Mouse (Mus musculus): ENCODE measurements around the gene Mettl8.

Mettl8 gene

DNA sequence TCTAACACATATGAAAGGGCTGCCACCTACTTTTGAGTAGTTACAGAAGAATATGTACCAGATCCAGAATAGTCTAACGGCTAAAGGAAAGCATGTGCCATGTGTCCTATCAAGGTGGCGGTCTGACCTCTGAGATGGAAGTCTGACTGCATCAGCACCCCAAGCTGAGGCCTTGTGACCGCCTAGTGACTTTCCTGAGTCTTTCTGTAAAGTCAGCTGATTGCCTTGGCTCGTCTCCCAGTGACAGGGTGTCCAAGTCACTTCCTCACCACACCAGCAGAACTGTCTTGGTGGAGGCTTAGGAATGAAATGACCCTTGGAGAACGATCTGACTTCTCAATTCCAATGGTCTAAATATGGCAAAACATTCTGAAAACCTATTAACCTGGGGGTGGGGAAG, 77.1 kb downstream of the Mettl8 start:
- DNase-seq, result peak; percentile 88

DNA sequence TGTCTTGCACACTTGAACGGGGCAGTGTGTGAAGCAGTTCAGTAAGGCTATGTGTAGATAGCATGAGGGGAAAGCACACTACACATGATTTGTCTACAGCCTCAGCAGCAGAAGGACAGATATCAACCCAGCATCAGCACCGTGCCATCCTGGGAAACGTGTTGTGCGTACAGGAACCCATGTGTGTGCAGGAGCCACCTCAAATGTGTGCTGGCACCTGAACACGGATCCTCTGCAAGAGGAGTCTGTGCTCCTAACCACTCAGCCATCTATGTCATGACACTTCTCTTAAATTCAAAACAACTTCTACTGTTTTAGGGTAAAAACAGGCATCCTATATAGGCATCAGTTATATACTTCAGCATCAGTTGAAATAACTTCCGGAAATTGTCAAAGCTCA, 80.6 kb downstream of the Mettl8 start:
- DNase-seq, result no peak

DNA sequence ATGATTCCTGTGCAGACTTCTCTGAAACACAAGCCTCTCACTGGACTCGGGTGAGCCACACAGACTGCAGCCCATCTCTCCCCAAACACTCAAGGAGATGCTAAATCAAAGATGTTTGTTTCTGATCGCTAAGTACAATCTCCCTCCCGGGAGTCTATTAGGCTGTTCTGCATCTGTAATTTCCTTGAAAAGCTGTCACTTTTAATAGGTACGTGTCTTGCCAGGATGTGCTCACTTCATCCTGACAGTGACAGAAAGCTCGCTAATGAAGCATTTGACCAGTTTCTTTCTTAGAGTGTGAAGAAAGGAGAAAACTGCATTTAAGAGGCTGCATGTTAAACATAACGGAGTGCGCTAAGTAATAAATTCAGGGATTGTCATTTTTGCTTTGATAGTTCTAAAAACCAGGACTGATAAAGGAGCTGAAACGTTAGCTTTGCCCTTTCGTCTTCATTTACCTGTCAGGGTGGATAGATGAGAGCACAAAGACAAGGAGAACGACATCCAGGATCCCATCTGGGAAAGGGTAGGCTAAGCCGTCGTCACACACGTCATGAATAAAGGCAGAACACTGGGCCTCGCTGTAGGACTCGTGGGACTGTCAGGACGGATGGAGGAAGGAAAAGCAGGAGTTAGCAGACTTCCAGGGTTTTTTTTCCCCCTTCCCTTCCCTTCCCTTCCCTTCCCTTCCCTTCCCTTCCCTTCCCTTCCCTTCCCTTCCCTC, 82.4 kb downstream of the Mettl8 start:
- DNase-seq, result no peak

DNA sequence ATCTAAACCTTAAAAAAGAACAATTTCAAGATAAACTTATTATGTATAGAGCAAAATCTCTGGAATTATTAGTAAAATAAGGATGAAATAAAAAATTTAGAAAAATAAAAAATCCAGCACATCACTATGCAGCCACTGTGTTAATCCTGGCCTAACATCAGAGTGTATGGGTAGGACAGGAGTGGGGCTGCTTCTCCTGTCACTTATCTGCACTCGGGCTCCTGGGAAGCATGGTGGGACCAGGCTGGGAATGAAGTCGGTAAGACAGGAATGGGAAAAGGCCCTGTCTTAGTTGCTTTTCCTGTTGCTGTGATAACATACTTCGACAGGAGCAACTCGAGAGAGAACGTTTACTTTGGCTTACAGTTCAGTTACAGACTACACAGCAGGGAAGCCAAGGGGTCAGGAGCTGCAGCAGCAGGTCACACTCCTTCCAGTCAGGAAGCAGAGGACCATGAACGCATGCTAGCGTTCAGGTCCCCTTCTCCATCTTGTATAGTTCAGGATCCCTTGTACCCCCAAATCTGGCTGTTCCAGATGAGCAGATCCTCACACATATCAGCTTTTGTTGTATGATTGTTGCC, 85.1 kb downstream of the Mettl8 start:
- no peak for DNase-seq

DNA sequence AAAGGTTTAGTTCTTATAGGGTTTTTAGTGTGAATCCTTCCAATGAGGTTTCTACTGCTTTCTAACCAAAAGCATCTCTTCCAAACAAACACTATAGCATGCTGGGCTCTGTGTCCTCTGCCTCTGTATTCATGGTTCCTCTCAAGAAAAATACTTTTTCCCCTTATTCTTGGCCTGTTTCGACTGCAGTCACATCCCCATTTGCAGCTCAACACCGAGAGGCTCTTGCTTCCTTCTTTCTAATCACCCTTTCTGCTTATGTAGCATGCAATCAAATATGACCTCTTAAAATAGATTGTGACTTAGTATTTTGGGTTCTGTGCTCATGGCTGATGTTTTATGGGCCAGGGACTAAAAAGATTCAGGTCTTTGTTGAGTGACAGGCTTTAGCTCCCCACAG, 87.1 kb downstream of the Mettl8 start:
- DNase-seq, result no peak

DNA sequence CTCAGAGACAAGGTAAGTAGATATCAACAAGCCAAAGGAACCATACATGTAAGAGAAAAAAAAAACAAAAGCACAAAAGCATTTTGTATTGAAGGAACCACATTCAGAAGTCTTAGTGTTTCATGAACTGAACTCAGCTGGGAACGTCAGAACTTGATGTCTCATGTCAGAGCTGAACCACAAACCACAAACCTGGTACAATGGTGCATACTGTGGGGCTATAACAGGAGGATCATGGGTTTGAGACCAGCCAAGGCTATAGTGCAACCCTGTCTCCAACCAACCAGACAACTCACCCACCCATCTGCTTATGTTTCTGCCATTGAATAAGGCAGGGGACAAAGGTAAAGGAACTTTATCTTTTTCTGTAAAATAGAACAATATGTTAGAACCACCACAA, 88.2 kb downstream of the Mettl8 start:
- no peak for DNase-seq

DNA sequence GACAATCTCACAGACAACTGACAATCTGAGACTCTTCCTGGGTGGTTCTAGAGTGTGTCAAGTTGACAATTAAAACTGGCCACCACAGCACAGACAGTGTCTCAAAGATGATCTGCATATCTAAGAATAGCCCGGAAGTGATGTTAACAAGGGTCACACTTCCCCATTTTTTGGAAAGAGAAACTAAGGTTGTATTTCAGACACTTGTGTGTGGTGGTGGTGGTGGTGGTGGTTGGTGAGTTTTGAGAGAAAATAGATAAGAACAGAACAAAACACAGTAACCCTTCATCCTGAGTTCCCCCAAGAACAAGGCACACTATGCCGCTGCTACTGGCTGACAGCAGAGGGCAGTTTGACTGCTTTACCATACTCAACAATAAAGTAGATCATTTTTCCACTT, 90.6 kb downstream of the Mettl8 start:
- no peak for DNase-seq

DNA sequence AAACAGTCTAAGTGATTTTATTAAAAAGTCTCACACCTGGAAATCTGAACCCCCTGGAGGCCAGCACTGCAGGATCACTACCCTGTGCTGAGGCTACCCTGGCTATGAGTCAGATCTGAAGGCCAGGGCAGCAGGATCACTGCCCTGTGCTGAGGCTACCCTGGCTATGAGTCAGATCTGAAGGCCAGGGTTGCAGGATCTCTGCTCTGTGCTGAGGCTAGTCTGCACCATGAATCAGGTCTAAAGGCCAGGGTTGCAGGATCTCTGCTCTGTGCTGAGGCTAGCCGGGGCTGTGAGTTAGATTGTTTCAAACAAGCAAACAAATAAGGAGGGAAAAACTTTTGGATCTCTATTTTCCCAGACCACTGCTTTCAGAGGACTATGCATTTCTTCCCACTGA, 92.5 kb downstream of the Mettl8 start:
- no peak for DNase-seq

DNA sequence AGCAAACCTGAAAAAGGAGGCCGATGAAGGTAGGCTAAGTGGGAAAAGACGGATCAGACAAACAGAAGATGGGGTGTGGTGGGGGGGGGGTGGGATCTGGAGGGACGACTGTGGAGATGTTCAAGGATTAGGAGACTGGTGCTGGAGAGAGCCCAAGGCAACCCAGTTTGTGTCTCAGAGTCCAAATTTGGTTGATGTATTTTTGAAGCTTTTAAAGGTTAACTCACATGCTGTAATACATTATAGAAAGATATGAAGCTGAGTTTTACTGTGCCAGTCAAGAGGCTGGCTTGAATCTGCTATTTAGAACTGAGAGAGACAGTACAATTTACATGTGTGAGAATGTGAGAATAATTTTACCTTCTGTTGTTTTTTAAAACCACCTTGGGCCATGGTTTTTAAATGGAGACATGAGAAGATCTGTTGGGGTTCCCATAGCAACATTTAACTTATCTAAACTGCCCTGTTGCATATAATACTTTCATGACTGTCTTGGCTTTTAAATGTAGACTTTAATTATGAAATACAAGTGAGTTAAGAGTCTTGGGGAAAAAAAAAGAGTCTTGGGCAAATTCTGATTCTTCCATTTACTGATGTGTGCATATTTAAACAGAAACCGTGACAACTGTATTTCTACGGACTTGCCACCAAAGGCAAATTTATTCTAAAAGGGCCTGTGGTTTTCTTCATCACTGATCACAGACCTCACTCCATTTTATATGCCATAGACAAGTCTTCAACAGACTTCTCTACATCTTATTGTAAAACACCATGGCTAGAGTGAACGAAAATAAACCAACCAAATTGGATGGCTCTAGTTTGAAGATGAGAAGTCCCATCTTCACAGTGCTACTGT, 94.1 kb downstream of the Mettl8 start:
- no peak for DNase-seq

DNA sequence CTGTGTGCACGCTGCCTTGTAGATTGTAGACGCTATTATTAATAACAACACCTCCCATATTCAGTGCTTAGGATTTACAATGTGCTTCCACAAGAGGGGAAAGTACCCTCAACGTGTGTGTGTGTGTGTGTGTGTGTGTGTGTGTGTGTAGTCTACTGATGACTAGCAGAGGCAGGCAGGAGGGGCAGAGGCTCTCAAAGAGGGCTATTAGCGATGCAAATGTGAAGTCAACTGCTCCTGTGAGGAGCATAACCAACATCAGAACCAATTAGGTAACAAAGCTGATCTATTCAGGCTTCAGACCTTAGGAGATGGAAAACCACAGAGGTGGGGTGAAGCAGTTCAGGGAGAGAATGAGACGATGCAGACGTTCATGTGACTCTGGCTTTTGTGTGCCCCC, 95.3 kb downstream of the Mettl8 start:
- DNase-seq, result no peak

DNA sequence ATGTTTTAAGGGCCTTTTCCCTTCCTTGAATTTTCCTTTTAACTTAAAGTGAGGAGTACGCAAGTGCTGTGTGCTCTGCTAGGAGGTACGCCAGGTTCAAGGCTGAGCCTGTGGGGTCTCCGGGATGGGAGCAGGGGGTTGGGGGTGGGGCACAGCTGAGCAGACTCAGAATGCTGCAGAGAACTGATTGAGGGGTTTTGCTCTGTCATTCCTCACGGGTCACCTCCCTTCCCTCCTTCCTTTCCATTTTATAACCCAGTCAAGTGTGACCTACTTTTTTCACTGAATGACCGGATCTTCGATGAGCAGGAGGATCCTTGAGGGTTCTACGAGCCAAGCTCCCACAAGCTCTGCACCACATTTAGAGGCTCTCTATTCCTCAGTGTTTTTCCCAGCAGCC, 96.0 kb downstream of the Mettl8 start:
- DNase-seq, result no peak

DNA sequence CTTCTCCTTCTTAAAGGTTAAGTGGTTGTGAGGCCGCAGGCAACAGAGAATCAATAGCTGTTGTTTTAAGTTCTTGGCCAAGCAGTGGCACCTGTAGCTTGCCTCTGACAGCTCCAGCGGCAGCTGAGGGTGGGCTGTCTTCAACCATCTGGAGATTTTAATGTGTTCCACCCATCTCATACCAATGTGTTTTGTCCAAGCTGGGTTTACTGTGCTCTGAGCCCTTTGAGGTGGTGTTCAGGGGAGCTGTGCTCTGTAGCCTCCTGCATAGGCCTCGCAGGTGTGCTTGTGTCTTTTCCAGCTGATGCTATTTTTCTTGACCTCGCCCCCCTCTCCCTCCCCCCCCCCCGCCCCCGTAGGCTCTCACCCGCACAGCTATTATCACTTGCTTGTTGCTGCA, 96.8 kb downstream of the Mettl8 start:
- DNase-seq, result no peak

DNA sequence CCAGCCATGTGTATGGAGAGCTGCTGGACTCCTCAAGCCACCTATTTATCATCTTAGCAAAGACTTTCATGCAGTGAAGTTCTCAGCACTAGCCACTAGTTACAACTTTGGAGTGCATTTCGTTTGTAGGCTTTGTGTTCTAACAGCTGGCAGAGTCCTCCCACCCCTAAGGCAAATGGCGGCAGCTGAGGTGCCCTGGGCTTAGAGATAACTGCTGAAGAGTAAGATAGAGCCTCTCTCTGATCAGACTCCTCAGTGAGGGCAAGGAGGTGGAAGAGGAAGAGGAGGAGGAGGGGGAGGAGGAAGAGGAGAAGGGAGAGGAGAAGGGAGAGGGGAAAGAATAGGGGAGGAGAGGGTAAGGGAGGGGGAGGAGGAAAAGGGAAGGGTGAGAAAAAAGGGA, 101.8 kb downstream of the Mettl8 start:
- no peak for DNase-seq

DNA sequence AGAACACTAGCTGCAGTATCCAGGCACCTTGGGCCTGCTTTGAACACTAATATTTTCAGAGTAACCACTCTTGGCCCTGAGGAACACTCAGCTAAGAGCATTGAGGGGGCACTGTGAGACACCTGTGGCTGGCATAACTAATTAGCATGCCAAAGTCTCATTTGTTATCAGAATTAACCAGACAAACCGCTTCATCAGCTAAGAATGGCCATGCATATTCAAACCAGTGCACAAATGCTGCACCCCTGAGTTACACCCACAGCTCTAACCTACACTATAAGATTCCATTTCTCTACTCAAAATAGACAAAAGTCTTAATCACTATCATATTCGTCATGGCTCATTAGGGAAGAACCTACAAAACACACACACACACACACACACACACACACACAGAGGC, 103.4 kb downstream of the Mettl8 start:
- DNase-seq, result no peak

DNA sequence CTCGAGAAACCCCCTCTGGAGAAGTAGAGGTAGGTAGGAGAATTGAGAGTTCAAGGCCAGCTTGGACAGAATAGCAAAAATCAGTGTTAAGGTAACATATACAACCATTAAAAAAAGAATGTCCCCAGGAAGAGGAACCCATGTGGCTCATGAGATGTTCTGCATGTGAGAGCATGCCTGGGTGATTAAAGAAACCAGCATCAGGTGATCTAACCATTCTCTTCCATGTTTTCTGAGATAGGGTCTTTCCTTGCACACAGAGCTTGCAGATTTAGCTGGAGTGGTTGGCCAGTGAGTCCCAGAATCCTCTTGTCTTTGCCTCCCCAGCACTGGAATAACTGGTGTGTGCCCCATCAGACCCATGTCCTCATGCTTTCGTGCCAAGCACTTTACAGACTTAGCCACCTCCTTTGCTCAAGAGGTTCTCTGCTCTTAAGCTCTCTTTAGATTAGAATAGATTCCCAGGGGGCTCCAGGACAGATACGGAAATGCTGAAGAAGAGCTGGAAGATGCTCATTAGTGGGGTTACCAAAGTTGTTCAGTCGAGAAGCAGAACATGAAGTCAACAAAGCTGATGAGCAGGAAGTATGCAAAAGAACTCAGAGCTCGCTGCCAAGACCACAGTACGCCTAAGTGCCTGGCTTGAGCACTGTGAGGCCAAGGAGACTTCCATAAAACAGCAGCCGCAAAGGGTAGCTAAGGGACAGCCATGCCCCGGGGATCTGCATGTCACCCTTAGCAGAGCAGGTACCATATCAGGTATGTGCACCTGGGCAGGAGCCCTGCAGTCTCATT, 110.7 kb downstream of the Mettl8 start:
- DNase-seq, result no peak

DNA sequence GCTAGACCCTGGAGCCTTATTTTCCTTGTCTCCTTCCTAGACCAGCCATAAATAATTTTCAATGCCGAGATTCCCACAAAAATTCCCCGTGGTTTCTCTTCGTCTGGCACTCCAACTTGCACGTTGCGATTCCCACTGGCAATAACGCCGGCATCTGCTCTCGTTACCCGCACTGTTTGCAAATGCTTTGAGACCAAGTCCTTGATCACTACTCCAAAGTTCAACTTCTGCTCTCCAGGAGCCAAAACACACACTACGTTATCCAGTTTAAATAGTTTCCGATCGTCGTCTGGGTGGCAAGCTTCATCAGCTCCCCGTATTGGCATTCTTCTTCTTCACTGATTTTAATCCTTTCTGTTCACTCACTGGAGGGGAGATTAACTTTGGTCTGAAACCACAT, 114.6 kb downstream of the Mettl8 start:
- no peak for DNase-seq

DNA sequence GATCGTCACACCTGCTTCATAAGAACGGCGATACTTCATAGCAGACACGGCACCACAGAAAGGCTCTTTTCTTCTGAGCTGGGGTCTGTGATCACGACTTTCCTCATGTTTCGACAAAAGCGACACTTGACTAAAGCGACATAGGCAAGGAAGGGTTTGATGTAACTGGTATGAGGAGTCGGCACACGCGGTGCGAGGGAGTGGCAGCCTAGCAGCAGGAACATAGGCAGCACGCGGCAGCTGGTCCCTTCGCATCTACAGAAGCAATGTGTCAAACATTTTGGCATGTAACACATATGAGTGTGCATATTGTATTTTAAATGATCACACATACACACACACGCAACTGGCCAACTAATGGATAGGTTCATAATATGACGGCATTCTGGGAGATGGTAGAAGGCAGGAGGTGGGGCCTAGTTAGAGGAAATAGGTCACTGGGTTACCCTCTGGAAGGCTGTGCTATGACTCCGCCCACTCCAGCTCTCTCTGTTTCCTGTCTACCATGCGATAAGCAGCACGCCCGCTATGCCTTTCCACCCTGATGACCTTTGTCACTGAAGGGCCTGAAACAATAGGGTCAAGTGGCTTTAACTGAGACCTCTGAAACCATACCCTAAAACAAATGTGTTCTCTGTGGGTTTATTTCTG, 116.4 kb downstream of the Mettl8 start:
- peak; percentile 34 for DNase-seq

DNA sequence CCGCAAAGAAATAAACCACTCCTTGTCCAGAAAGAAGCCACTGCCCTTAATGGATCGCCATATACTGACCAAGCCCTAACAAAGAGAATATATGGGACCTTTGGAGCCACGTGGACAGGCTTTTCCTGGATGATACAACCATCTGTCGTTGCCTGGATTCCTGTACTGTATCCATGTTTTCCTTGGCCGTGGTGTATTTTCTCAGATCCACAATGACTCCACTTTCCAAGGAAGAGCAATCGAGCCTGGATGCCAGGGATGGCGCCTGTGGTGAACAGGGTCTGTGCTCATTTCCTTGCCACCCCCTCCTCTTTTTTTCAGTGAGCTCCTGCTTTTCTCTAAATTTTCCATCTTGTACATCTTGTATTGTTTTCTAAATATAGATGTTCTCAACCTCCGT, 120.6 kb downstream of the Mettl8 start:
- DNase-seq, result no peak

DNA sequence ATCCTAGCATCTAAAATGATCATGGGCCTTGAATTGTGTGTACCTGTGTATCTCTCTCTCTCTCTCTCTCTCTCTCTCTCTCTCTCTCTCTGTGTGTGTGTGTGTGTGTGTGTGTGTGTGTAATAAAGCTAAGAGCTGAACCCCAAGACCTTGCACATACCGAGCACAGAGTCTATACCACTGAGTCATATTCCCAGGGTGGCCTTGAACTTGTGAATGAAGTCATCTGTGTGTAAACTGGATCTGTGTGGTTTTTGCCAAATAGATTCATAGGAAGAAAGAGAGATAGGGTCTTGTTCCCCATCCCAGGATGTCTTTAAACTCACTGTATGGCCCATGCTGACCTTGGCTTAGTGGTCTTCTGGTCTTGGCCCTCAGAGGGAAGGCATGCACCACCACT, 121.9 kb downstream of the Mettl8 start:
- no peak for DNase-seq

DNA sequence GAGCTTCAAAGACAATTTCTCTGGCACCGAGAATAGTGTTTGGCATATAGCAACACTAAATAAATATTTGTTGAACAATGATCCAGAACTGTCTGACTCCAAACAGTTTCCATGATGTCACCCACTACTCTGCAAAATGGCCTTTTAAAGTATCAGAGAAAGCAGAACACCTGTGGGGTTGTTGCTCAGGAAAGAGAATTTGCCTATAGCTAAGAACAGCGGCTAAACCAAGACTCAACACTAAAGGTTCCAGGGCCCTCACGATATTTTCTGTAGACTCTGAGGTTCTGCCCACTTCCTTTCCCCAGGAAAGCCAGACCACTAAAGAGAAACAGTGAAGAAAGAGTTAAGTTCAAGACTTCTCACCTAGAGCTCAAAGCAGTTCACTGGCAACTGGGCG, 122.4 kb downstream of the Mettl8 start:
- no peak for DNase-seq

DNA sequence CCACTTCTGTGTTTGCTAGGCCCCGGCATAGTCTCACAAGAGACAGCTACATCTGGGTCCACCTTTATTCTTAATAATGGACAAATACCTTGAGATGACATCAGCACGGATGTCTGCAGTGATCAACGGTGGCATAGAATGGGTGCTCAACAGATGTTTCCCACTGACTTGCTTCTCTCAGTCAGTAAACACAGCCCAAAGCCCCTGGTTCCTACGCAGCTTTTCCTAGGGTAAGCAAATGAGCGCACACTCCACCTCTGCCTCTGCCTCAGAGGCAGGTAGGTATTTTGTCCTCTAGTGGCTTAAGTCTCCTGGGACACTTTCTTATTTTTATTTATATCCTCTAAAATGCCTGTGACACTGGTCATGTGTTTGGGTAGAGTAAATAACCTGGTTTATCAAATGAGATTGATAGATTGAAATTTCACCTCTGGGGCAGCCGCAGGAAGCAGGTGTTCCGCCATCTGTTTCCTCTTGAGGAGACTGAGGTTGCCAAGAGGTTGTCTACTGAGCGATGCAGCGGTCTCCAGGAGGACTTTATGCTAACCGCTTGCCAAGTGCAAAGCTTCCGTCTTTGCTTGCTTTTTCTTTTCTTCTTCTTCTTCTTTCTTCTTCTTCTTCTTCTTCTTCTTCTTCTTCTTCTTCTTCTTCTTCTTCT, 124.6 kb downstream of the Mettl8 start:
- DNase-seq, result no peak

DNA sequence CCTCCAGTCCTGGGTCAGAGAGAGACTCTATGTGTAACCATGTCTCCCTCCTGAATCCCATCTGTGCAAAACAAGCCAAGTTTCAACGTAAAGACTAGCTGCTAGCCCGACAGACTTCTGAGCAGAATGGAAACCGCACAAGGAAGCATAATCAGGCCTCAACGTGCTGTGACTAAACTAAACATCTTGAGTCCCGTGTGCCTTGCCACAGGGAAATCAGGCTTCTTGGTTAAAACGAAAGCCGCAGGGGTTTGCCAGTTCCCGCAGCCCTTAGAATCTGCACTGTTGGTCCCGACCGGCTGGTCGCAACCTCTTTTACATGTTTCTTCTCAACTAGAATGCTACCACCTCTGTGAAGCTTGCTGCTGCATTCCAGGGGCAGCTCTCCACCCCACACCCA, 125.7 kb downstream of the Mettl8 start:
- no peak for DNase-seq

Measured in layer of hippocampus, adult 9-11 months (tissue).